Mouse (Mus musculus) left cerebral cortex, adult 18-20 months (tissue): ENCODE data around the gene Kcnk1. TPM values are rescaled to one million over a fixed set of nuclear protein-coding genes. Genes with fewer than 3 reads are reported as not detected.

Source experiments
- DNase-seq, 2 experiments: peaks; one replicate each; pipeline ENCODE4 v3.0.0; 2021 to 2022; ENCODE audit warnings: low spot score in 2 of 2, mixed read lengths in 1 of 2
- total RNA-seq, 2 experiments: library from RNA; stranded (reverse); gene quantifications; 2 replicates each; pipeline ENCODE4 v1.2.3; 2021

Gene Kcnk1
- total RNA-seq, 2 experiments from 2014 or later = 86.5 to 87.8 TPM

DNA sequence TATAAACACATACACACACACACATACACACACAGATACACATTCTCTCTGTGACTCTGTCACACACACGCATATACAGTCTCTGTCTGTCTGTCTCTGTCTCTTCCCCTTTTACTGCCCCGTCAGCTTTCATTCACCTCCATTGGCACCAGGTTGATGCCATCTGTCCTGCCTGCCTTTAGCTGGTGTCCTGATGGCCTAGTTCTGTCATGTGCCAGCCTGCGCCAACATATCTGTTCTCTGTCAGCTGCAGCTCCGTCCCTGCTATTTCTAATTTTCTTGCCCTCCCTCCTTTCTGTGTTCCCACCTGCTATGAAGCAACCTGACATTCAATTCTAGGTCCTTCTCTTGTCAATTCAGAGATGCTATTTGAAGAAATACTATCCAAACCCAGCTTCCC is 40.1 kb downstream of the Kcnk1 start:
- no peak for DNase-seq

DNA sequence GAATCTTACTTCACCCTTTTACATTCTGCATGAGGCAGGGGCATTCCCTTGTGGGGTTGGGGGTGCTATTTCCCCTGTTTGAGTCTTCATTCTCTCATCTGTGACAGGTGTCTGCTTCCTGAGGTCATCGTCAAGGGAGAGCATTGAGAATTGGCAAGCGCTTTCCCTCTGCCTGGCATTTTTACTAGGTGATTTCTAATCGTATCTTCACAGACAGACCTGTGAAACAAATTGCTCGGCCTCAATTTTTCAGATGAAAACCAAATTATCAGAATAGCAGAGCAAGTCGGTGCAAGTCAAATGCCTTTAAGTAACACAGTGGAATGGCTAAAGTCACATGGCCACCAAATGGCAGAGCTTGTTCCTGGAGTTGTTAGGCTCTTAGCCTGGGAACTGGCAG is 41.4 kb downstream of the Kcnk1 start:
- DNase-seq = no peak

DNA sequence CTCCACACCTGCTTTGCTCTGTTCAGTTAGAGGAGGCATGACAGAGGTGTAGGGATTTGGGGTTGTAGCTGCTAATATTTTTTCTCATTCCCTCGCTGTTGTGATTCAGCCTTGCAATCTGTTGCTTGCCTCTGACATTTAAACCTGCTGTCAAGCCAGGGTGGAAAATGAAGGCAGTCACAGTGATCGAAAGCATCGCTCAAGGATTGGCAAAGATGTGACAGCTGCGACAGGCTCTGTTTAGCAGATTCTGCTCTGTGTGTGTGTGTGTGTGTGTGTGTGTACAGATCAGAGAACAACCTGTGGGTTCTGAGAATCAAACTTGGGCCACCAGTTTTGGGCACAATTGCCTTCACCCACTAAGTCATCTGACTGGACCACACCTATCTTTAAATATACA is 50.8 kb downstream of the Kcnk1 start:
- DNase-seq = no peak

DNA sequence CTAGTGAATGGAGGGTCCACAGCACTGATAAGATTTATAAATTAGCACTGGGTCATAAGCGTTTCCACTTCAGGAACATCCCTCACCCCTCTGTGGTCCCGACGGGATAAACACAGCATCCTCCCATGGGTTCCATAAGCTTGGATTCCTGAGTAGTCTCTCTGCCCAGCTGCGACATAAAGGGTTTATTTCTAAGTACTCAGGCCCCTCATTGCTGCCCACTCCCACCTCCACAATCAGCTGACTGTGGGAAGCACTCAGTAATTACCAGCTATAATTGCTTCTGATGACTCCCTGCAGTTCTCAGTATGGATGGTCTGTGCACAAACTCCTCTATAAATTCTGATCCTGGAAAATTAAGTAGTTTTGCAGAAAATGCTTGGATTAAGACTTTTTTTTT is 58.9 kb downstream of the Kcnk1 start:
- no peak for DNase-seq

DNA sequence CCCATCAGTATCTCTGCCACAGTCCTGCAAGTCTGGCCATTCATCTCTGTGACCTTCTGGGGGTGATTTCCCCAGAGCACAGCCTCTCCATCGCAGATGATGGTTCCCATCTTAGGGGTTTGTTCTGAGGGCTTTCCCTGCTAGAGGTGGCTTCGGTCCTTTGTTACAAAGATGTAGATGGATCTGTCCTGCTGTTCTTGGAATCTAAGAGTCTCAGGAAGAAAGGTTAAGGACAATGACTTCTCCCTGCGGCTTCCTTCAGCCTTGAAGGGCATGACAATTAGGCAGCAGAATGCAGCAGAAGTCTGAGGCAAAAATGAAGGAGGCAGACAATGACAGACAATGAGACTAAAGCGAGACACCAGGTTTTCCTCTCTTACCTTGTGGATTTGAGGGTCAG is 63.9 kb downstream of the Kcnk1 start:
- no peak for DNase-seq

DNA sequence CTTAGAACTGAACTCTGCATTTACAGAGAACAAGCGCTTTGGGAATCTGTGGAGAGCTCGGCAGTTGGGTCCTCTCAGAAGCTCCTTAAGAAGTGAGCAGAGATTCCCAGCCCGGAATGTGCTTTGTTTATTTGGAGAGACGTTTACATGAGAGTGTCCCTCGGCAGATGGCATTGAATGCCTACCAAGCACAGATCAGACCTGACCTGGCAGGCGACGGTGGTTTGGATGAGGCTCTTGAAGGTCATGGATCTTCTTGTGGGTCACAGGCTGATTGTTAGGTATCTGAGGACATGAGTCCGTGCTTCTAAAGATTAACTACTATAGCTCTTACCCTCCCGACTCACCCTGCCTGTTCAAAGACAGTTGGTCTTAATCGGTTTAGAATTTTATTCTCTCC is 67.9 kb downstream of the Kcnk1 start:
- DNase-seq = no peak

DNA sequence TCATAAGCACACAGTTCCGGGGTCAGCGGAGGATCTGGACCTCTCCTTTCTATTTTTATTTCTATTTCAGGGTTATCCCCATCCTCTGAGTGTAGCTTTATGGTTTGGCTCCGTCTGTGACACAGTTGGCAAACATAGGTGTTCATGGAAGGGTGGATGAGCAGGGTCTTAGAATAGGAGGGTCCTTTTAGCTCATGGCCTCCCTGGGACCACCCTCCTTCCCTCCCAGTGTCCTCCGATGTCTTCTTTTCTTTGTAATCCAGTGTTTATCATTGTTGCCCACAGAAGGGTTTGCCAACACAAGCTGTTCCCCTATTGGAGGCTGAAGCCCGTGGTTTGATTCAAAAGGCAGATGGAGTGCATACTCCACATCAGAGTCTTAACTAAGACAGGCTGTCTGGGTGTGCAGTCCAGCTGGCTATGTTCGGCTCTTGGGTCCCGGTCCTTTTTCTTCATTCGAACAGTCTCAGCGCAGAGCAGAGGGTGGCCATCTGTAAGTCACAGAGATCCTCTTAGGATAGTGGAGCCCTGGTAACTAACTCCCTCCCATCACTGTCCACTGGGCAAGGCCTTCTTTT is 69.0 kb downstream of the Kcnk1 start:
- no peak for DNase-seq

DNA sequence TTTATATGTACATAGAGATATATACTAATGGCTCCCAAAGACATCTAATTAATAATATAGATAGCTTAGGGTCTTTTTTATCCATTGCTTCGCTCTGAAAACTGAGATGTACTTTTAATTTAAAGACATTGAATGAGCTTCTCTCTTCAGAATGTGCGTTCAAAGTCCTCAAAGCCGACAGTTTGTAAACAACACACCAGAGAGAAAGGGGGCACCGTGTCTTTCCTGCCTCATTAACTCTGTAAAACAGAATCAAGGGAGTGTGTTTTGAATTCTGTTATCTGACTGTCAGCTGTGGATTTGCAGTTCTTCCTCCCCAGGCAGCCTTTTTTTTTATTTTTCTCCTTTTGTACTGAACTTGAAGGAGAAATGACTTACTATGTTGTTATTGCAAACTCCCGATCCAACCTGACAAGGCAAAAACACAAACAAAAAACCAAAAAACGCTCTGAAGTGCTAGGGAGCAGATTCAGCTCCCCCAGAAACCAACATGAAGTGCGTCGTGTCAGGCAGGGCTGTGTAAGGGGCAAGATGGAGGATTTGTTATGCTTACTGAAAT is 69.7 kb downstream of the Kcnk1 start:
- DNase-seq = no peak

DNA sequence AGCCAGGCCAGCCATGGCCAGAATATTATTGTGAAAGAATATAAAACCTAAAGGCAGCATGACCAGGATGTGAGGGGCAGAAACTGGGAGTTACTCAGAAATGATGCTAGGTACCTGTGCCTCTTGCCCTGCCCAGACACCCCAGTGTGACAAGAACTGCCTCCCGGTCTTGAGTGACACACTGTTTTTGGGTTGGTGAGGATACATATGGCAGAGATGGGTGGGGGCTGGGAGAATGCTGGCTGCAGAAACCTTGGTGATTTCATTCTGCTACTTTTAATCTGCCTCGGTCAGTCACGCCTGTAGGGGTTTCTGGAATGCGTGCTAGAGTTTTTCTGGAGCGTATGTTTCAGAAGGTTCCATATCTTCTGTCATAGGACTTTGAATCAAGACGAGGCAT is 72.3 kb downstream of the Kcnk1 start:
- DNase-seq = no peak

DNA sequence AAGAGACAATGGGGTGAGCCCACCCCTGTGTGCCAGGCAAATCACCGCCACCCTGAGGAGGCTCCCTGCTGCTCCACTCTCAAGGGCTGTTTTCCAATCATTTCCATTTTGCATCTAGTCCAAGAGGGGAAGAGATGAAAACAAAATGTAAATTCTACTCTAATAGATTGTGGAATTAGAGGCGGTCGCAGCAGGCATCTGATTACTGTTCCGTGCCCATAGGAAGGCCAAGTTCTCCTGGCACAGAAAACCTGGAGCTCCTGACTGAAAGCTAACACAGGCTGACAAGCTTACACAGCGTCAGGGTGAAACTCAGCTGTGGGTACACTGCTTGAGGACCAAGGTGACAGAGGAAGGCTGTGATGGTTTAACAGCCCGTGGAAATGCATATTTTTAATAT is 73.2 kb downstream of the Kcnk1 start:
- no peak for DNase-seq

DNA sequence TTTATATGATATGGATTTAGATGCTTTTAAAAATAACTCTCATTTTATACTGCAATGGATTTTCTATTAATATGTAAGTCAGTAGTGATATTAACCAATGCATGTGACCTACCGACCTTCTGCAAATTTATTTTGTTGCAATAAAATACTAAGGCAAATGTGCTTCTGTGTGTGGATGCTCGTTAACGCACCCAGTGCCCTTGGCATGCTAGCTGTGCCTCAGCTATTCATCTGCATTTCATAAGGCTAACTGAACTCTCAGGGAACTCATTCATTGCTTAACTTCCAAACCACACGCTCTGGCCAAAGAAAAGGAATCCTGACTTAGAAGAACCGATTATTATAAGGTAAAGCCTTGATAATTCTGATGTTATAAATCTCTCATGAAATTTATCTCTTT is 77.7 kb downstream of the Kcnk1 start:
- no peak for DNase-seq

DNA sequence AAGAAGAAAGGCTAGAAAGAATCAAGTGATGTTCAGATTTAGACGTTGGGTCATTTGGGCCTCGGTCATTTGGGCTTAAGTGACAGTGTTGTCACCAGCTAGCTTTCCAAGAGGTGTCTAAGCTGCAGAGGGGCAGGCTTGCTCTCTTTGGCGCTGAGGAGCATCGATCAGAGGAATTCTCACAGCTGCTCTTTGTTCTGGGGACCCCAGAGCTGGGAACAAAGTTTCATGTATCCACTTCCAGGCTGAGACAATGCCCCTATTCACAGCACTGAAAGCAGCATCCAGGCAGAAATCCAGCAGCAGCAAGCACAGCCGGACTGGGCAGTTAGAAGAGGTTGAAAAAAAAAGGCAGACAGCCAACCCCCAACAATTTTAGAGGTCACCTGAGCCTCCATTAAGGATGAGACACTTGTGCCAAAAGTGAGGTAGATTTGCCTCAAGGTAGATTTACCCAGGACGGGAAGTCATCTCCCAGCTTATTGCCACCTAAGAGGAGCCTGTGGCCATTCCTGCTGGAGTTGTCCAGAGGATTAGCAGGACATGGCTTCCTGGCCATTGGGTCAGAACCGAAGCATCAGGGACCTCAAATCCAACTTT is 78.3 kb downstream of the Kcnk1 start:
- DNase-seq = peak; percentile 20 to 39

DNA sequence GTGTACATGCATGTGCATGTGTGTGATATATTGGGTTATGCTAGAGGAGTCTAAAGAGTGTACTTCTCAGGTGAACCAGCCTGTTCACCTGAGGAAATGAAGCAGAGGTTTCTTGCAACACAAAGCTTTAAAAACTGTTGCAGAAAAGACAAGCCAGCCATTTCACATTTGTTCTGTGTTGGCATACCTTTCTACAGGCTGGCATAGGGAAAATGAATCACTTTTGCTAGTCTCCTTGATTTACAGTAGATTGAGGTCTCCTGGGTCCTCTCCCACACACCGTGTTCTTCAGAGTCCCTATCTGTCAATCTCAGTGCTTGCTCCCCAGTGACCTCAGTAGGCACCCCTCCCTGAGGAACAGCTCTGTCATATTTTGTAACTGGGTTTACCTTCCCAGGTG is 79.1 kb downstream of the Kcnk1 start:
- no peak for DNase-seq

DNA sequence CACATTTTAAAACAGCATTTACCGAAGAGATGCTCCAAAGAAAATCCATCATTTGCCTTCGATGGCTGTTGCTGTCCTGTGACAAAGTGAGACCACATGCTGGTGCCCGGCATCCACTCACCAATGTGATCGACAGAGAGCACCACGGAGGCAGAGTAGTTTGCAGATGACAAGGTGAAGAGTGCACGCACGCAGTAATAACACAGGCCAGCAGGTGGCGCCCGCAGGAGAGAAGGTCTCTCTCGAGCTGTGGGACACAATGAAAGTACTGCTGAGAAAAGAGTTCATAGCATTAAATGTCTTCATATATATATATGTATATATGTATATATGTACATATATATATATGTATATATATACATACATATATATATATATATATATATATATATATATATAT is 80.4 kb downstream of the Kcnk1 start:
- DNase-seq = peak; percentile 83 to 92

Other genes starting within 250 kb of the Kcnk1 start
- 10 to 100 TPM; 81.5 to 83.9 TPM for gene Pcnx2, start 96.9 kb upstream of the Kcnk1 start, total RNA-seq
- 1 to 10 TPM; 1.6 to 1.8 TPM for gene Map3k21, start 84.7 kb upstream of the Kcnk1 start, total RNA-seq